Comparison of ENCODE assay signal across 20 mouse cellular contexts in the genomic region with DNA sequence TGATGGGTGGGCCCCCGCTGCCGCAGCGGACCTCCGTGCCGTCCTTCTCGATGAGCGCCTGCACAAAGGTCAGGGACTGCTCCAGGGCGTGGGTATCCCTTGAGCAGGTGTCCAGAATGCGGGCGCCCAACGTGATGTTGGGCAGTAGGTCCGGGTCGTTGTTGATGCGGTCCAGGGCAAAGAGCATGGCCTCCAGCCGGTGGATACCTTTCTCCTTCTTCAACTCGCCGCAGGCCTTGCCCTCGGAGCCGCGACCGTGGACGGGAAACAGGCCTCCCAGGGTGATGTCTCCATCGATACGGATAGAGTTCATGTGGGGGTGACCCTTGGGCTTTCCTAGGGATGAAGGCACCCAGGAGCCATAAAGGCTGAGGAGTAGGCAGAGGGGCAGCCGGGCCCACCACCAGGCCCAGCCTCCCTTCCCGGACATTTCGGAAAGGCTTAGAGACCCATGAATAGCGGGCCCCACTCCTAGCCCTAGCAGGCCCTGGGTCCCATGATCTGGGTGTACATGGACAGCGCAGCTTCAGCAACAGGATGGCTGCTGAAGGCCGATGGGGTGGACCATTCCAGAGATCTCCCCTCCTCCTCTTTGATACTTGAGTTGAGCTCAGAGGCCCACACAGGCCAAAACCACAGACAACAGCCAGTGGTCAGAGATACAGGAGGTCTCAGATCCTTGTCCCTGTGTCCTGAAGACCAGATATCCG. TPM values are rescaled to one million over a fixed set of nuclear protein-coding genes. Genes with fewer than 3 reads are reported as not detected.
A peak's percentile ranks its signal among the peaks of the same experiment; 100 is the strongest.
DNase-seq lines count a peak whose midpoint lies in the region; ATAC-seq and TF ChIP-seq lines count a peak whose summit lies in the region.
"Had no signal": no experiment of that assay in that cellular context is flagged by ENCODE, and none has a peak within 500 bp of the region (broad histone marks: within the 10 kb centered on the region; RNA-seq: fewer than 3 reads in every experiment).

No protein-coding gene starts in this region.

- no peaks in the 10 kb centered on the region for H3K27me3 ChIP-seq in ES-Bruce4 (ENCODE audit: control insufficient read depth, insufficient read depth, low read length, poor library complexity, severe bottlenecking)
- no peaks in the 10 kb centered on the region for H3K27me3 ChIP-seq in forebrain, embryonic 11.5 days (ENCODE audit: control insufficient read depth, insufficient read depth, low read length)
- H3K27me3 ChIP-seq in limb, embryonic 10.5 days (ENCODE audit: low read depth, poor library complexity, severe bottlenecking): peaks cover 83% of the 10 kb centered on the region

- no peak for ATAC-seq in forebrain, embryonic 11.5 days (replicated peaks; ENCODE audit: low FRiP score)

- TF ChIP-seq POLR2A in ES-Bruce4 (IDR thresholded peaks at IDR 0.05; ENCODE audit: insufficient read depth, low read length): no peak

- peak; percentile 53 to 59 for DNase-seq in cerebellum, postnatal 25 days
- no peak for DNase-seq in cerebellum, postnatal 10 days
- DNase-seq in forebrain, embryonic 11.5 days (ENCODE audit: low spot score): no peak
- DNase-seq in limb, embryonic 10.5 days (ENCODE audit: low spot score): no peak
- DNase-seq in gastrocnemius, adult 2 months: no peak
- no peak for DNase-seq in adrenal gland, postnatal 36 days
- DNase-seq in thymus, postnatal 4 days: no peak
- DNase-seq: adrenal gland, adult 8-10 months; heart, adult 11 months; kidney, adult 8-10 months; lung, postnatal 10 days; right cerebral cortex, postnatal 4 days had no signal

- 0 out of 2 replicates have a peak, but pooled peaks have one; percentile 11 for TF ChIP-seq EP300 in ES-Bruce4 (IDR thresholded peaks at IDR 0.05; ENCODE audit: insufficient read depth, low read depth, low read length)

- WGBS in forebrain, embryonic 11.5 days: 64% methylated on average over 31 of the region's 31 CpGs
- WGBS in limb, embryonic 10.5 days: 42% methylated on average over 31 of the region's 31 CpGs

- no peaks in the 10 kb centered on the region for H3K9me3 ChIP-seq in ES-Bruce4 (replicated peaks; ENCODE audit: control insufficient read depth, insufficient read depth, low read length, poor library complexity, severe bottlenecking)
- no peaks in the 10 kb centered on the region for H3K9me3 ChIP-seq in forebrain, embryonic 11.5 days (ENCODE audit: control insufficient read depth, low read length)
- H3K9me3 ChIP-seq in limb, embryonic 10.5 days (replicated peaks): no peaks in the 10 kb centered on the region
- H3K9me3 ChIP-seq: hindbrain, embryonic 15.5 days; limb, embryonic 12.5 days; neural tube, embryonic 13.5 days had no signal

- no peak for TF ChIP-seq CTCF in ES-Bruce4 (IDR thresholded peaks at IDR 0.05; ENCODE audit: low read depth, low read length)
- TF ChIP-seq CTCF in gastrocnemius, adult 2 months (IDR thresholded peaks at IDR 0.05): no peak

- H3K4me2 ChIP-seq in forebrain, embryonic 11.5 days (ENCODE audit: low read depth, low read length, severe bottlenecking): no peak overlapping the region

- peak overlapping the region; percentile 17 for H3K4me3 ChIP-seq in ES-Bruce4 (ENCODE audit: low read depth, low read length)
- H3K4me3 ChIP-seq in forebrain, embryonic 11.5 days (ENCODE audit: low read depth, low read length): no peak overlapping the region
- 0 out of 2 replicates have a peak overlapping the region, but pooled peaks have one; percentile 5 for H3K4me3 ChIP-seq in limb, embryonic 10.5 days
- no peak overlapping the region for H3K4me3 ChIP-seq in gastrocnemius, adult 2 months
- H3K4me3 ChIP-seq: hindbrain, embryonic 15.5 days; limb, embryonic 12.5 days; megakaryocyte, embryonic 14.5 days; neural tube, embryonic 13.5 days had no signal

- no peaks in the 10 kb centered on the region for H3K36me3 ChIP-seq in ES-Bruce4 (ENCODE audit: control insufficient read depth, insufficient read depth, low read length, poor library complexity, severe bottlenecking)
- H3K36me3 ChIP-seq in forebrain, embryonic 11.5 days (ENCODE audit: control insufficient read depth, insufficient read depth, low read length): no peaks in the 10 kb centered on the region
- H3K36me3 ChIP-seq in limb, embryonic 10.5 days: no peaks in the 10 kb centered on the region
- H3K36me3 ChIP-seq: hindbrain, embryonic 15.5 days; limb, embryonic 12.5 days; neural tube, embryonic 13.5 days had no signal

- intact Hi-C loops in gastrocnemius, adult 2 months (cut with DNase I): no loop called here

- H3K4me1 ChIP-seq in ES-Bruce4 (ENCODE audit: control insufficient read depth, insufficient read depth, low read length): peaks cover 9% of the 10 kb centered on the region
- H3K4me1 ChIP-seq in forebrain, embryonic 11.5 days (replicated peaks; ENCODE audit: control insufficient read depth, insufficient read depth, low read length): peaks cover 25% of the 10 kb centered on the region
- H3K4me1 ChIP-seq in limb, embryonic 10.5 days: peaks cover 65% of the 10 kb centered on the region

- no peak overlapping the region for H3K27ac ChIP-seq in ES-Bruce4 (ENCODE audit: insufficient read depth, low read length)
- H3K27ac ChIP-seq in forebrain, embryonic 11.5 days (ENCODE audit: low read depth, low read length): peak overlapping the region; percentile 84; the same call in 1 of the 2 replicates
- H3K27ac ChIP-seq in limb, embryonic 10.5 days: peak overlapping the region; percentile 68; the same call in 1 of the 2 replicates
- no peak overlapping the region for H3K27ac ChIP-seq in gastrocnemius, adult 2 months
- H3K27ac ChIP-seq: liver, embryonic 14.5 days had no signal

- H3K9ac ChIP-seq in ES-Bruce4 (ENCODE audit: low read depth, poor library complexity, severe bottlenecking): no peak overlapping the region
- no peak overlapping the region for H3K9ac ChIP-seq in forebrain, embryonic 11.5 days (ENCODE audit: low read length)
- H3K9ac ChIP-seq: hindbrain, embryonic 15.5 days; limb, embryonic 12.5 days; liver, embryonic 14.5 days; neural tube, embryonic 13.5 days had no signal

RNA-seq across cellular contexts. Expression of gene Grm4, which starts 18.3 kb away (rescaled TPM):
- 0.49 and 0.63 TPM in 2 replicates for polyA plus RNA-seq in ES-Bruce4 (2011; ENCODE audit: insufficient read depth, insufficient read length, low read depth, missing spikeins)
- polyA plus RNA-seq in forebrain, embryonic 11.5 days (2014; fragmentation: Nextera tagmentation; extraction: Ambion mirVana): 0.99 and 1.3 TPM in 2 replicates
- 0.06 and 0.35 TPM in 2 replicates for polyA plus RNA-seq in limb, embryonic 10.5 days (2016; fragmentation: Nextera tagmentation; extraction: Ambion mirVana)
- total RNA-seq in gastrocnemius, adult 2 months (2021): not detected
- 10 to 100 TPM in 1 of 2 experiments, 1 to 10 TPM in 1; 3.4 to 12.2 TPM for total RNA-seq in adrenal gland, postnatal 36 days (2021)
- polyA plus RNA-seq: C2C12; heart, embryonic 14.5 days had no signal

RNA-seq across cellular contexts. Expression of gene Hmga1, which starts 53.4 kb away (rescaled TPM):
- 933 and 989 TPM in 2 replicates for polyA plus RNA-seq in ES-Bruce4 (2011; ENCODE audit: insufficient read depth, insufficient read length, low read depth, missing spikeins)
- polyA plus RNA-seq in forebrain, embryonic 11.5 days (2014; fragmentation: Nextera tagmentation; extraction: Ambion mirVana): 427 and 461 TPM in 2 replicates
- 904 and 1,218 TPM in 2 replicates for polyA plus RNA-seq in limb, embryonic 10.5 days (2016; fragmentation: Nextera tagmentation; extraction: Ambion mirVana)
- 10 to 100 TPM; 29.6 to 34.1 TPM for total RNA-seq in gastrocnemius, adult 2 months (2021)
- total RNA-seq in adrenal gland, postnatal 36 days (2021): 10 to 100 TPM; 16.1 to 19.4 TPM

Comparison
In these comparisons a context has a peak if more than half of its experiments do, and no peak if none do; other contexts are left out.
1. DNase-seq: peak in cerebellum, postnatal 25 days (2 of 2); none in cerebellum, postnatal 10 days (0 of 2), forebrain, embryonic 11.5 days (single experiment), limb, embryonic 10.5 days (single experiment), gastrocnemius, adult 2 months (single experiment), adrenal gland, postnatal 36 days (0 of 2) and thymus, postnatal 4 days (single experiment).
2. H3K27ac ChIP-seq: peak in forebrain, embryonic 11.5 days (single experiment) and limb, embryonic 10.5 days (single experiment); none in ES-Bruce4 (single experiment) and gastrocnemius, adult 2 months (single experiment).
3. H3K4me3 ChIP-seq: peak in ES-Bruce4 (single experiment) and limb, embryonic 10.5 days (single experiment); none in forebrain, embryonic 11.5 days (single experiment) and gastrocnemius, adult 2 months (single experiment).